Mouse (Mus musculus): ENCODE results near the gene Gm9936. TPM values are rescaled to one million over a fixed set of nuclear protein-coding genes. Genes with fewer than 3 reads are reported as not detected.
"Not testable (repeated sequence)": the region's sequence is repeated elsewhere in the genome, so short reads cannot be mapped to it uniquely, and the experiment has no call there.

Gene Gm9936
- 2.6 and 2.7 TPM in 2 replicates for polyA plus RNA-seq (2015; fragmentation: Nextera tagmentation; extraction: Ambion mirVana)

DNA sequence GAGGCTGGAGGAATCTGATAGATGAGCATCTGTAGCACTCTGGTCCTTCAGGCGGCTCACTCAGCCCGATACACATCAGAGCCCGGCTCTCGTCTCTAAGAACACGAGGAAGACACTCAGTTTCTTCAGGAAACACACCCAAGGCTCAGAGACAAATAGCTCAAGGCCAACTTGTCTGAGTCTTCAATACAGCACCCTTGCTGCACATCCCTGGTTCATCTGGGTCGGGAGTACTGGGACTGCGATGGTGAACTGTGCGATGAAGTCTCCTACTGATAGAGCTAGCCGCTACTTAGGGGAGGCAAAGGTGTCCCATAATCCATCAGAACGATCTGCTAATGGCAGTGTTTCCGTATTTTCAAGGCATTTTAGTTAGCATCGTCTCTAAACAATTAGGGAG, at the start of gene Gm9936:
Gm9936 (minus strand) TSS at position 101 of the 400 bp plus-strand sequence.
- H3K9ac ChIP-seq: peak within 1 kb of the TSS; percentile 39
- H3K4me1 ChIP-seq (replicated peaks): peaks cover 7% of the 10 kb centered on the region
- peak within 1 kb of the TSS; percentile 52; the same call in 1 of the 2 replicates for H3K27ac ChIP-seq (replicated peaks)
- H3K36me3 ChIP-seq: no peaks in the 10 kb centered on the region
- no peaks in the 10 kb centered on the region for H3K9me3 ChIP-seq
- 83% methylated on average over 12 of the region's 12 CpGs for WGBS
- peak within 1 kb of the TSS; percentile 57 for H3K4me2 ChIP-seq
- ATAC-seq (ENCODE audit: low FRiP score, low read depth): no peak
- no peaks in the 10 kb centered on the region for H3K27me3 ChIP-seq
- peak within 1 kb of the TSS; percentile 33 for H3K4me3 ChIP-seq

DNA sequence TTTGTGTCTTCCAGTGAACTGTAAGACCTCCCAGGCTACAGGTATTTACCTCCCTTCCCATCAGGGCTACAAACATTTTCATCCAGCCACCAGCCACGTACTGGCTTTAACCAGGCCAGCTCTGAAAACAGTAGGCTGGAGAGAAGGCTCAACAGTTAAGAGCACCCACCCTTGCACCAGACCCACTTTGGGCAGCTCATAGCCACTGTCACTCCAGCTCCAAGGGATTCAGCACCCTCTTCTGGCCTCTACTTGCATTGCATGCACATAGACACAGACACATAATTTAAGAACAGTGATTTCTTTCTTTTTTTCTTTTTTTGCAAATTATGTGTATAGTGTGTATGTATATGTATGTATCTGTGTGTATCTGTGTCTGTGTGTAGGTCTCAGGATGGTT, 43.9 kb upstream of the Gm9936 start:
- no peak overlapping the region for H3K9ac ChIP-seq
- no peaks in the 10 kb centered on the region for H3K9me3 ChIP-seq
- WGBS: 28% methylated on average over 1 of the region's 1 CpGs
- H3K4me2 ChIP-seq: no peak overlapping the region
- H3K27ac ChIP-seq (replicated peaks): no peak overlapping the region
- no peak for ATAC-seq (ENCODE audit: low FRiP score, low read depth)
- H3K4me1 ChIP-seq (replicated peaks): no peaks in the 10 kb centered on the region
- no peaks in the 10 kb centered on the region for H3K36me3 ChIP-seq
- H3K4me3 ChIP-seq: no peak overlapping the region
- H3K27me3 ChIP-seq: no peaks in the 10 kb centered on the region

DNA sequence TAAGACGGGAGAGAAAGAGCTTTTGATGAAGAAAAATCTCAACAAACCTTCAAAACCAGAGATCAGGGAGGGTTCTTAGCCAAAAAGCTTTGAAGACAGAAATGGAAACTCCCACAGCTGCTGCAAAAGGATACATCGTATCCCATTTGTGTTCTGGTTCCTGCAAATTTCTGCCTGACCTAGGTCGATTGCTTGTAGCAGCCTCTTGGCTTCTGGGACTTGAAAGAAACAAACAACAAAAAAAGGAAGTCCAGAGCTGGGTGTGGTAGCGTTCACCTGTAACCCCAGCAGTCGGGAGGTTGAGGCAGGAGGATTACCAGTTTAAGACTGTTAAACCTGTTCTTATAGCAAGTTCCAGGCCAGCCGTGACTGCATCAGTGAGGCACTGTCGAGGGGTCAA, 40.4 kb upstream of the Gm9936 start:
- Histone ChIP-seq H3K4me3 (no peak overlapping the region), H3K4me1 (replicated peaks) (no peaks in the 10 kb centered on the region), H3K36me3 (no peaks in the 10 kb centered on the region), H3K9ac (no peak overlapping the region), H3K4me2 (no peak overlapping the region), H3K9me3 (no peaks in the 10 kb centered on the region), H3K27ac (replicated peaks) (no peak overlapping the region), H3K27me3 (no peaks in the 10 kb centered on the region)
- 86% methylated on average over 7 of the region's 7 CpGs for WGBS
- no peak for ATAC-seq (ENCODE audit: low FRiP score, low read depth)

DNA sequence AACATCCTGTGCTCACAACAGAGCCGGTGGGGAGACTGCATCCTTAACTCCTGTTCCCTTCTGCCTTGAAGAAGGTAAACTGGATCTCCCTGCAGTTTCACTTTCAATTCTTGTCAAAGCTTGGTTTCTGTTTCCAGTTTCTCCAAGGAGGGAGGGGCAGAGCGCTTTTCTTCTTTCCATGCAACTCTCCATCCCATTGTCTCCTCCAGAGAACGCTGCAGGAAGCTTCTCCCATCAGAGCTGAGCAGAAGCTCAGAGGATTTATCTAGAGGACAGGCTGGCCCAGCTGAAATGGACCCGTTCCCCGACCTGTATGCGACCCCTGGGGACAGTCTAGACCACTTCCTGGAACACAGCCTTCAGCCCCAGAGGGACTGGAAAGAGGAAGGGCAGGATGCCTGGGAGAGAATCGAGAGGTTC, 38.9 kb upstream of the Gm9936 start:
- no peaks in the 10 kb centered on the region for H3K4me1 ChIP-seq (replicated peaks)
- no peak overlapping the region for H3K27ac ChIP-seq (replicated peaks)
- no peaks in the 10 kb centered on the region for H3K36me3 ChIP-seq
- 11% methylated on average over 7 of the region's 7 CpGs for WGBS
- H3K27me3 ChIP-seq: no peaks in the 10 kb centered on the region
- no peak for ATAC-seq (ENCODE audit: low FRiP score, low read depth)
- H3K9ac ChIP-seq: no peak overlapping the region
- no peaks in the 10 kb centered on the region for H3K9me3 ChIP-seq
- H3K4me2 ChIP-seq: peak overlapping the region; percentile 20; the same call in 1 of the 2 replicates
- H3K4me3 ChIP-seq: no peak overlapping the region

DNA sequence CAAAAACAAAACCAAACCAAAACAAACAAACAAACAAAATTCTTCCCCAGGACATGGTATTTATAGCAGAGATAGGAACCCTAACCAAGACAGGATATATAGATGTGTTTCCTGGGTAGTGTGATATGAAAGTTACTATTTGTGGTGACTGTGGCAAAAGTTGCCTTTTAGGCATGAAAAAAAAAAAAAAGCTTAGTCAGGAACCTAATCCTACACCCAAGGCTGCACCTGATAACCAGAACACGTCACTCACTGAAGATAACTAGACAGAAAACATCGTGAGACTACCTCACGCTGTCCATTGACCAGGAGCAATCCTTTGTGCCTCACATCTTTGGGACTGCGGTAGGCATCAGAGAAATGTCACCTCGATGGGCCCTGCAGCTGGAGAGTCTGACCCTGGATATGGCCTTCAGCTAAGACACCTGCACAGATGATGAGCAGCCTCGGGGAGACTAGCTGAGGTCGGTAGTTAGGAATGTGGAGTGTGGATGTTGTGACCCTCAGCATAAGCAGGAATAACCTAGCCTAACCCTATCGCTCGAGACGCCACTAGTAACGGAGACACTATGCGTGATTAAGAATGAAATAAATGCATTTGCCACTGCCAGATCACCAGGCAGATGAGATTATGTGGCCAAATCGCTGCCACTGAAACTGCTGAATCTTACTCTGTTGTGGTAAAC, 38.3 kb upstream of the Gm9936 start, which contains the start of gene Oasl2:
Oasl2 (plus strand) TSS at position 249 of the 686 bp plus-strand sequence.
- Histone ChIP-seq H3K4me2 (peak within 1 kb of the TSS; percentile 20; the same call in 1 of the 2 replicates), H3K9ac (no peak within 1 kb of the TSS), H3K36me3 (no peaks in the 10 kb centered on the region), H3K4me1 (replicated peaks) (no peaks in the 10 kb centered on the region), H3K27ac (replicated peaks) (no peak within 1 kb of the TSS), H3K27me3 (no peaks in the 10 kb centered on the region), H3K4me3 (no peak within 1 kb of the TSS), H3K9me3 (no peaks in the 10 kb centered on the region)
- WGBS: 70% methylated on average over 13 of the region's 13 CpGs
- no peak for ATAC-seq (ENCODE audit: low FRiP score, low read depth)

DNA sequence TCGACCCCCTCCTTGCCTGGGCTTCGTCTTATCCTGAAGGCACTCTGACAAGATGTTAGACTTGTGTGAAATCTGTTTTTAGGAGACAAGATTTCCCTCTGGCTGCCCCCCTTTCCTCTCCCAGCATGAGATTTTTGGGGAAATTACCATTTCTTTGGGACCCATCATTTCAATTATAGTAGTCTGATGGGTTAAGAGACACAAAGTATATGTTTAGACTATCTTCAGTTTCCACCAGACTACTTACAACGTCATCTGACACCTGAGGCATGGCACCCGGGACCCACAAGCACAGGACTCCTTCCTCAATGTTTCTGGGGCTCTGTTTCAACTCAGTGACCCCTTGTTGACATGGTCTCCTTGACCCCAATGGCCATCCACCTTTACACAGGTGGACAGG, 37.1 kb upstream of the Gm9936 start:
- Histone ChIP-seq H3K4me3 (no peak overlapping the region), H3K9ac (no peak overlapping the region), H3K27ac (replicated peaks) (no peak overlapping the region), H3K4me2 (no peak overlapping the region), H3K27me3 (no peaks in the 10 kb centered on the region), H3K36me3 (no peaks in the 10 kb centered on the region), H3K4me1 (replicated peaks) (no peaks in the 10 kb centered on the region), H3K9me3 (no peaks in the 10 kb centered on the region)
- 96% methylated on average over 4 of the region's 4 CpGs for WGBS
- ATAC-seq (ENCODE audit: low FRiP score, low read depth): no peak

DNA sequence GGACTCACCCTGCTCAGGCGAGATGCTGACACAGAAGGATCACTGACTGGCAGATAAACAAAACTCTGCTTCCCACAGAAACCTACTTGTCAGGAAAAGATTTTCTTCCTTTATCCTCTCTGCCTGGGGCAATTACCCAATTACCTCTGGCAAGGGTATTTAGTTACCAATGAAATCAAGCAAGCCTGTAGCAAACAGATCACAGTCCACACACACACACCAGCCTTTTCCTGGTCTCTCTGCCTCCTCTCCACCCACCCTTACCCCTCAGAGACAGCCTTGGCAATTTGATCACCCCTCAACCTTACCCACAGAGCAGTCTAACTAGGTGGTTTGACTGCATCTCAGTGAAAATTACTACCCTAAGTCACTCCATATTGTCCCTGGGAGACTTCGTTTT, 30.5 kb upstream of the Gm9936 start:
- Histone ChIP-seq H3K36me3 (no peaks in the 10 kb centered on the region), H3K4me2 (no peak overlapping the region), H3K9ac (no peak overlapping the region), H3K27ac (replicated peaks) (no peak overlapping the region), H3K9me3 (no peaks in the 10 kb centered on the region), H3K27me3 (no peaks in the 10 kb centered on the region), H3K4me3 (no peak overlapping the region), H3K4me1 (replicated peaks) (no peaks in the 10 kb centered on the region)
- WGBS: 86% methylated on average over 2 of the region's 2 CpGs
- ATAC-seq (ENCODE audit: low FRiP score, low read depth): no peak

DNA sequence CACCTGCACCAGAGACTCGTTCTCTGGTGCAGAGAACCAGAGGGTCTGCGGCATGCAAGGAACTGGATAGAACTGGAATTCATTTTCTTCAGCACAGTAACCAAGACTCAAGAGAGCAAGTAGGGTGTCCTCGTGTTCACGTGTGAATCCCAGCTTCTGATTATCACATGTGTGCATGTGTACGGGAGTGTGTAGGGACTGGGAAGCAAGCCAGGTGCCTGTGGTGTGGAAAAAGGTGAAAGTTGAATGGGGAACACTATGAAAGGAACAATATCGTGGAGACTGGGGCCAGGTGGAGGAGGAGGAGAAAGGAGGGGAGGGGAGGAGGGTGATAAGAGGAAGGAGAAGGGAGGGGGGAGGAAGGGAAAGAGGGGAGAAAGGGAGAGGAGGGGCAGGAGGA, 28.3 kb upstream of the Gm9936 start:
- no peaks in the 10 kb centered on the region for H3K9me3 ChIP-seq
- H3K36me3 ChIP-seq: no peaks in the 10 kb centered on the region
- no peak overlapping the region for H3K4me3 ChIP-seq
- ATAC-seq (ENCODE audit: low FRiP score, low read depth): no peak
- H3K27me3 ChIP-seq: no peaks in the 10 kb centered on the region
- WGBS: 80% methylated on average over 6 of the region's 6 CpGs
- no peak overlapping the region for H3K27ac ChIP-seq (replicated peaks)
- H3K4me1 ChIP-seq (replicated peaks): no peaks in the 10 kb centered on the region
- no peak overlapping the region for H3K9ac ChIP-seq
- H3K4me2 ChIP-seq: no peak overlapping the region

DNA sequence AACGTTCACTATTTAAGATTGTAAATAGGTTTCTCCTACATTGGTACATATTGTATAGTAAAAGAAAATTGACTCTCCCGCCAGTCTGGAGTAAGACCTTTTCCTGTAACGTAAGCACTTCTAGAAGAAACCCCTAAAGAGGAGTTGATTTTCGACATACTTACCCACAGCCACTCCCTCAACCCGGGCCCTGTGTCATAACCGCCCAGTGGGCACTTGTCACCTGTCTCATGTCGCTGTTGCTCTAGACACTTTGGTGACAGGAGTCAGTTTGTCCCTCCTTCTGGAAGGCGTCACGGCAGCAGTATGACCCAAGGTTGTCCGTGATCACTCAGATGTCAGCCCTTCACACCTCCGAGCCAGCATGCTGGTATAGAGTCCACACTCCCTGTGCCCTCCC, 24.5 kb upstream of the Gm9936 start:
- Histone ChIP-seq H3K36me3 (no peaks in the 10 kb centered on the region), H3K4me2 (no peak overlapping the region), H3K27ac (replicated peaks) (no peak overlapping the region), H3K4me3 (no peak overlapping the region), H3K27me3 (no peaks in the 10 kb centered on the region), H3K9ac (no peak overlapping the region), H3K9me3 (no peaks in the 10 kb centered on the region), H3K4me1 (replicated peaks) (peaks cover 4% of the 10 kb centered on the region; the same call in 1 of the 2 replicates)
- WGBS: 98% methylated on average over 11 of the region's 11 CpGs
- no peak for ATAC-seq (ENCODE audit: low FRiP score, low read depth)

DNA sequence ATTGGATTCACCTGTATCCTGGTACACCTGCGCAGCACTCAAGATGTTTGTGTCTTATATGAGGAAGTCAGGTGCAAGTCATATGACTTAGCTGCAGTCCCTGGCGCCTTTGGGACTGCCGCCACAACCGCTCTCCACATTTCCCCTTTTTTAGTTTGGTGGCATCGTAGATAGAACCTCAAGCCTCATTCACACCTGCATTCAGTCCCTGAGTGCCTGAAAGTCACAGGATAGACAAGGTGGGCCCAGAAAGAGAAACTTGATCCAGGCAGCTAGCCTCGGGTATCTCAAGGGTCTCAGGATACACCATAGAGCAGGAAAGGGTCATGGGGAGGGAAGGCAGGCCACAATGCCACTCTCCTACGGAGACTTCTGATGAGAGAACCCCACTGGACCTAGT, 23.8 kb upstream of the Gm9936 start:
- not testable (repeated sequence) for H3K4me1 ChIP-seq (replicated peaks); H3K36me3 ChIP-seq; H3K4me2 ChIP-seq; ATAC-seq (ENCODE audit: low FRiP score, low read depth); H3K4me3 ChIP-seq; H3K27ac ChIP-seq (replicated peaks); H3K9ac ChIP-seq; H3K9me3 ChIP-seq; H3K27me3 ChIP-seq
- WGBS: 87% methylated on average over 6 of the region's 7 CpGs

DNA sequence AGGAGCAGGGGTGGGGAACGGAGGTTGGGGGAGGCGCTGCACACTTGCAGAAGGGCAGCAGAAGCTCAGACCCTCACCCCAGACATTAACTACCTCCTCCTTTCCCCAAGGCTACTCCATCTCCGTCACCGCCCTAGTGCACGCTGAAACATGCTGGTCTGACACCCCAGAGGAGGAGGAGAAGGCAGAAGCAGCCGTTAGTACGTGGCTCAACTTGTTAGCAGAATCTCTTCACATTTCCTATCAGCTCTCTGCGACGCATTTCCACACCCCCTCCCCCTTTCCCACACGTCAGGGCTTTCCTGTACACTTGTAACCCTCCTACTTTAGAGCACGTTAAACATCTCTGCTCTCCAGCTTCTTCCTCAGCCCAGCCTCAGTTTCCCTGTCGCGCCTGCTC, 20.9 kb upstream of the Gm9936 start:
- H3K4me2 ChIP-seq: no peak overlapping the region
- no peak for ATAC-seq (ENCODE audit: low FRiP score, low read depth)
- WGBS: 71% methylated on average over 12 of the region's 13 CpGs
- H3K9ac ChIP-seq: no peak overlapping the region
- H3K4me1 ChIP-seq (replicated peaks): peaks cover 4% of the 10 kb centered on the region; the same call in 1 of the 2 replicates
- no peaks in the 10 kb centered on the region for H3K36me3 ChIP-seq
- no peak overlapping the region for H3K4me3 ChIP-seq
- H3K27ac ChIP-seq (replicated peaks): no peak overlapping the region
- no peaks in the 10 kb centered on the region for H3K27me3 ChIP-seq
- H3K9me3 ChIP-seq: no peaks in the 10 kb centered on the region

DNA sequence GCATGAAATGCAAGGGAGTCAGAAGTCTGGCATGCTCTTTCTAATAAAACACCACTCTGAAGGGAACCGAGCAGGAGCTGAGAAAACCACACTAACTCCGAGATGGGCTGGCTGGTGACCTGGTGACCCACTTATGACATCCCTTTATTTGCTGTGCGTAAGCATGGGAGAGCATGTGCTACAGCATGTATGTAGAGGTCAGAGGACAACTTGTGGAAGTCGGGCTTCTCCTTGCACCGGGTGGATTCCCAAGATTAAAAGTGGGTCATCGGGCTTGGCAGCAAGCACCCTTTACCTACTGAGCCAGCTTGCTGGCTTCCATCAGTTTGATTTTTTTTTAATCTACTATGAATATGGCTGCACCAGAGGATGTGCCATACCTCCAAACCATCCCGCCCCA, 19.0 kb upstream of the Gm9936 start:
- H3K9ac ChIP-seq: no peak overlapping the region
- no peak overlapping the region for H3K4me3 ChIP-seq
- H3K36me3 ChIP-seq: no peaks in the 10 kb centered on the region
- ATAC-seq (ENCODE audit: low FRiP score, low read depth): no peak
- no peak overlapping the region for H3K27ac ChIP-seq (replicated peaks)
- peaks cover 4% of the 10 kb centered on the region; the same call in 1 of the 2 replicates for H3K4me1 ChIP-seq (replicated peaks)
- no peak overlapping the region for H3K4me2 ChIP-seq
- no peaks in the 10 kb centered on the region for H3K9me3 ChIP-seq
- WGBS: 71% methylated on average over 7 of the region's 7 CpGs
- H3K27me3 ChIP-seq: no peaks in the 10 kb centered on the region

DNA sequence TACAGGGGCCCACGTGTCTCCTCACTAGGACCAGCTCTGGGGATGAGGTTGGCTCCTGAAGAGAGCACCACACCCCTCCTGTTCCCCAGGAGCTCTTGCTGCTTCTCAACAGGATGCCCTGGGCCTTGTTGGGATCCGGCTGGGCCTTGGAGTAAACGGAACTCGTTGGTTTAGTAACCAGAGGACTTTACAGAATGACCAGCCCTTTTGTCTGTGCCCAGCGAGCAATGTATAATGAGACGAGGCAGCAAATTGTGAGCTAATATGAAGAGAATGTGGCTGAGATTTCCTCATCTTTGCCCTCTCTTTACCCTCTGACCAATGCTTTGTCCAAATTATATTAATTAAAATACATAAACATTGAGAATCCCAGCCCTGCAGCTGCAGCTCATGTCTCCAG, 17.8 kb upstream of the Gm9936 start:
- H3K9ac ChIP-seq: no peak overlapping the region
- ATAC-seq (ENCODE audit: low FRiP score, low read depth): no peak
- H3K4me3 ChIP-seq: no peak overlapping the region
- no peak overlapping the region for H3K4me2 ChIP-seq
- 21% methylated on average over 6 of the region's 6 CpGs for WGBS
- H3K27me3 ChIP-seq: no peaks in the 10 kb centered on the region
- H3K4me1 ChIP-seq (replicated peaks): peaks cover 4% of the 10 kb centered on the region; the same call in 1 of the 2 replicates
- no peak overlapping the region for H3K27ac ChIP-seq (replicated peaks)
- H3K36me3 ChIP-seq: no peaks in the 10 kb centered on the region
- H3K9me3 ChIP-seq: no peaks in the 10 kb centered on the region
